Mouse (Mus musculus): ENCODE measurements around the gene Eif2b5. TPM values are rescaled to one million over a fixed set of nuclear protein-coding genes. Genes with fewer than 3 reads are reported as not detected.

Eif2b5 gene
- polyA plus RNA-seq, 1 experiment from 2014 or later, result 37.2 TPM

- Histone ChIP-seq H3K27ac (ENCODE audit: low read depth, low read length) (peak overlapping the region; percentile 31), H3K36me3 (ENCODE audit: control insufficient read depth, insufficient read depth) (peaks cover 48% of the 10 kb centered on the region), H3K4me3 (ENCODE audit: low read depth, low read length) (peak overlapping the region; percentile 3; the same call in 1 of the 2 replicates), H3K9ac (ENCODE audit: low read depth, low read length) (no peak overlapping the region), H3K27me3 (replicated peaks; ENCODE audit: control insufficient read depth, insufficient read depth, low read length) (no peaks in the 10 kb centered on the region), H3K4me2 (replicated peaks; ENCODE audit: low read depth) (peak overlapping the region; percentile 75), H3K4me1 (replicated peaks; ENCODE audit: control insufficient read depth, insufficient read depth, low read length) (peaks cover 4% of the 10 kb centered on the region; the same call in 1 of the 2 replicates), H3K9me3 (ENCODE audit: control insufficient read depth) (no peaks in the 10 kb centered on the region)
- ATAC-seq, result no peak; the same call in 1 of the 2 replicates
- WGBS, result 14% methylated on average over 5 of the region's 5 CpGs
- peak; percentile 30 for TF ChIP-seq CTCF (IDR thresholded peaks at IDR 0.05; ENCODE audit: low read depth)
These were observed 38.5 kb downstream of the Eif2b5 start for GRCm38 (mm10) chr16:20537071-20537471.

GRCm38 (mm10) chr16:20537601-20538320 lies 39.1 kb downstream of the Eif2b5 start:
- no peak overlapping the region for H3K9ac ChIP-seq (ENCODE audit: low read depth, low read length)
- peak overlapping the region; percentile 31; the same call in 1 of the 2 replicates for H3K27ac ChIP-seq (ENCODE audit: low read depth, low read length)
- H3K27me3 ChIP-seq (replicated peaks; ENCODE audit: control insufficient read depth, insufficient read depth, low read length), result no peaks in the 10 kb centered on the region
- TF ChIP-seq CTCF (IDR thresholded peaks at IDR 0.05; ENCODE audit: low read depth), result no peak
- no peaks in the 10 kb centered on the region for H3K9me3 ChIP-seq (ENCODE audit: control insufficient read depth)
- no peak for ATAC-seq
- 32% methylated on average over 6 of the region's 6 CpGs for WGBS
- H3K4me2 ChIP-seq (replicated peaks; ENCODE audit: low read depth), result peak overlapping the region; percentile 75
- peaks cover 4% of the 10 kb centered on the region; the same call in 1 of the 2 replicates for H3K4me1 ChIP-seq (replicated peaks; ENCODE audit: control insufficient read depth, insufficient read depth, low read length)
- H3K4me3 ChIP-seq (ENCODE audit: low read depth, low read length), result peak overlapping the region; percentile 3; the same call in 1 of the 2 replicates
- peaks cover 50% of the 10 kb centered on the region for H3K36me3 ChIP-seq (ENCODE audit: control insufficient read depth, insufficient read depth)

GRCm38 (mm10) chr16:20539649-20540048 lies 41.0 kb downstream of the Eif2b5 start:
- peaks cover 4% of the 10 kb centered on the region; the same call in 1 of the 2 replicates for H3K4me1 ChIP-seq (replicated peaks; ENCODE audit: control insufficient read depth, insufficient read depth, low read length)
- no peak for TF ChIP-seq CTCF (IDR thresholded peaks at IDR 0.05; ENCODE audit: low read depth)
- H3K4me2 ChIP-seq (replicated peaks; ENCODE audit: low read depth), result no peak overlapping the region
- no peak for ATAC-seq
- H3K27me3 ChIP-seq (replicated peaks; ENCODE audit: control insufficient read depth, insufficient read depth, low read length), result no peaks in the 10 kb centered on the region
- H3K4me3 ChIP-seq (ENCODE audit: low read depth, low read length), result no peak overlapping the region
- 69% methylated on average over 3 of the region's 3 CpGs for WGBS
- H3K27ac ChIP-seq (ENCODE audit: low read depth, low read length), result 0 out of 2 replicates have a peak overlapping the region, but pooled peaks have one; percentile 5
- H3K36me3 ChIP-seq (ENCODE audit: control insufficient read depth, insufficient read depth), result peaks cover 62% of the 10 kb centered on the region
- H3K9me3 ChIP-seq (ENCODE audit: control insufficient read depth), result no peaks in the 10 kb centered on the region
- no peak overlapping the region for H3K9ac ChIP-seq (ENCODE audit: low read depth, low read length)

- H3K4me3 ChIP-seq (ENCODE audit: low read depth, low read length), result no peak overlapping the region
- WGBS, result 45% methylated on average over 4 of the region's 4 CpGs
- no peaks in the 10 kb centered on the region for H3K9me3 ChIP-seq (ENCODE audit: control insufficient read depth)
- peaks cover 4% of the 10 kb centered on the region; the same call in 1 of the 2 replicates for H3K4me1 ChIP-seq (replicated peaks; ENCODE audit: control insufficient read depth, insufficient read depth, low read length)
- TF ChIP-seq CTCF (IDR thresholded peaks at IDR 0.05; ENCODE audit: low read depth), result no peak
- no peak overlapping the region for H3K9ac ChIP-seq (ENCODE audit: low read depth, low read length)
- H3K27ac ChIP-seq (ENCODE audit: low read depth, low read length), result peak overlapping the region; percentile 5; the same call in 1 of the 2 replicates
- H3K27me3 ChIP-seq (replicated peaks; ENCODE audit: control insufficient read depth, insufficient read depth, low read length), result no peaks in the 10 kb centered on the region
- peaks cover 70% of the 10 kb centered on the region for H3K36me3 ChIP-seq (ENCODE audit: control insufficient read depth, insufficient read depth)
- ATAC-seq, result 0 out of 2 replicates have a peak, but pooled peaks have one; percentile 7
- no peak overlapping the region for H3K4me2 ChIP-seq (replicated peaks; ENCODE audit: low read depth)
These were observed 41.8 kb downstream of the Eif2b5 start for GRCm38 (mm10) chr16:20540438-20540837.

- no peak for ATAC-seq
- no peak overlapping the region for H3K4me2 ChIP-seq (replicated peaks; ENCODE audit: low read depth)
- H3K36me3 ChIP-seq (ENCODE audit: control insufficient read depth, insufficient read depth), result peaks cover 53% of the 10 kb centered on the region
- no peak overlapping the region for H3K9ac ChIP-seq (ENCODE audit: low read depth, low read length)
- H3K4me1 ChIP-seq (replicated peaks; ENCODE audit: control insufficient read depth, insufficient read depth, low read length), result no peaks in the 10 kb centered on the region
- TF ChIP-seq CTCF (IDR thresholded peaks at IDR 0.05; ENCODE audit: low read depth), result no peak
- no peak overlapping the region for H3K27ac ChIP-seq (ENCODE audit: low read depth, low read length)
- no peak overlapping the region for H3K4me3 ChIP-seq (ENCODE audit: low read depth, low read length)
- WGBS, result 91% methylated on average over 10 of the region's 10 CpGs
- H3K27me3 ChIP-seq (replicated peaks; ENCODE audit: control insufficient read depth, insufficient read depth, low read length), result no peaks in the 10 kb centered on the region
- H3K9me3 ChIP-seq (ENCODE audit: control insufficient read depth), result no peaks in the 10 kb centered on the region
These were observed 47.1 kb downstream of the Eif2b5 start for GRCm38 (mm10) chr16:20545696-20546095.

- Histone ChIP-seq H3K4me2 (replicated peaks; ENCODE audit: low read depth) (peak overlapping the region; percentile 79), H3K9ac (ENCODE audit: low read depth, low read length) (0 out of 2 replicates have a peak overlapping the region, but pooled peaks have one; percentile 55), H3K4me3 (ENCODE audit: low read depth, low read length) (peak overlapping the region; percentile 89), H3K27ac (ENCODE audit: low read depth, low read length) (peak overlapping the region; percentile 78), H3K9me3 (ENCODE audit: control insufficient read depth) (no peaks in the 10 kb centered on the region), H3K36me3 (ENCODE audit: control insufficient read depth, insufficient read depth) (peaks cover 52% of the 10 kb centered on the region), H3K4me1 (replicated peaks; ENCODE audit: control insufficient read depth, insufficient read depth, low read length) (no peaks in the 10 kb centered on the region), H3K27me3 (replicated peaks; ENCODE audit: control insufficient read depth, insufficient read depth, low read length) (no peaks in the 10 kb centered on the region)
- WGBS, result 28% methylated on average over 5 of the region's 5 CpGs
- TF ChIP-seq CTCF (IDR thresholded peaks at IDR 0.05; ENCODE audit: low read depth), result no peak
- ATAC-seq, result no peak
These were observed 48.8 kb downstream of the Eif2b5 start for GRCm38 (mm10) chr16:20547423-20547822.

Data from intestine, postnatal 0 days (tissue).